Mouse (Mus musculus) mouse embryonic stem cell (cell line): ENCODE data around the gene Olfr1417.

Source experiments
- in situ Hi-C, 2 experiments: fragments of 300-500 bp; cut with MboI; formaldehyde crosslinking; loops; 1 replicate in 1 of 2; 3 replicates in 1 of 2; pipeline ENCODE4 v1.14.3; 2019 to 2020; ENCODE audit warnings: low sequenced_read_pairs in 2 of 2, low pct_unique_long_range_greater_than_20kb in 1 of 2, mixed read lengths in 1 of 2; ENCODE audit not compliant: unreplicated experiment in 1 of 2

Olfr1417 gene

GRCm38 (mm10) chr19:11839119-11839518 is at the start of gene Olfr1417:
Gene Olfr1417 (minus strand): TSS chr19:11839219.
- in situ Hi-C loops: no loop called here

- in situ Hi-C loops: no loop called here
These were observed 47.2 kb upstream of the Olfr1417 start, which contains the start of gene Olfr1420 for GRCm38 (mm10) chr19:11886265-11886664. Gene Olfr1420 (plus strand): TSS chr19:11886565.

GRCm38 (mm10) chr19:11878404-11878803 is 39.4 kb upstream of the Olfr1417 start:
- in situ Hi-C loops: loop anchor here in 1 of 2 experiments (10.0 kb wide), 1 partner anchor 274 kb away; the partner anchor contains the start of gene Ms4a6d

GRCm38 (mm10) chr19:11875006-11875405 is 36.0 kb upstream of the Olfr1417 start, which contains the start of gene Olfr1419:
Gene Olfr1419 (minus strand): TSS chr19:11875106.
- in situ Hi-C loops: loop anchor here in 1 of 2 experiments (10.0 kb wide), 1 partner anchor 270 kb away; the partner anchor contains the start of gene Ms4a6d

GRCm38 (mm10) chr19:11867837-11868236 is 28.8 kb upstream of the Olfr1417 start:
- in situ Hi-C loops: loop anchor here (5.0 to 10.0 kb wide), 2 partner anchors 91 to 93 kb away; partner anchors contain the start of gene Mrpl16 (in 1 of the 2)

DNA sequence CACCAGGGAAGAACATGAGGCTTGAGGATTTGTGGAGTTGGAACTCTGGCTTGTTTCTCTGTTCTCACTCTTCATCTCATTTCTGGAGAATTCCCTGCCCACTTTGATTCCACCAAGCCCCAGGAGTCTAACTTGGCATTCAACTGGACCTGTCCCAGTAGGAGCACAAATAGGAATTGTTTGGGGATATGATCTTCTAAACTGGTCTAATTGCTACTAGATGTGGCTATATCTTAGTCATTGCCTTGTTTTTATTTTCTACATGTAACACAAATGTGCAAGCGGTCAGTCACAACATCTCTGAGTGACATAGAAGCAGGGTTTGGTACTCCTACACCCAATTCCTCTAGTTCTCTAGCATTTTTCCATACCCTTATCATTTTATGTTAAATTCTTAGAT is 21.9 kb upstream of the Olfr1417 start, which contains the start of gene Olfr1418:
Gene Olfr1418, minus strand, starts transcription at position 101 of the 400 bp plus-strand sequence.
- in situ Hi-C loops: loop anchor here in 1 of 2 experiments (10.0 kb wide), 1 partner anchor 86 kb away; the partner anchor contains the start of gene Mrpl16

DNA sequence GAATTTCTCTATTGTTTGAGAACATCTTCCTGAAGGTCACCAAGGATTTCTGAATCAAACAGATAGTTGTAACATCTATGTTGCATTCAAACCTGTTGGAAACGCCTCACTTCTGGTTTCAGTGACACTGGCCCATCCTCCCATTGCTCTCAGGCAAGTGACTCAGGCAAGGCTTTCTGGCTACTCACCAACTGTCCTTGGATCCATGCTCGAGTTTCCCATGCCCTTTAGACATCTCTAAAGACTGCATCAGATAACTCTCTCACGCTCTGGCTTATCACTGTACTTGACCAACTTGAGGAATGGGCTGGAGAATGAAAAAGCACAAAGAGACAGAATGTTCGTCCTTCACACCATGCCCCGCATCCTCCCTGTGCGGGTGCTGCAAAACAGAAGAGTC is 17.5 kb upstream of the Olfr1417 start:
- in situ Hi-C loops: no loop called here

DNA sequence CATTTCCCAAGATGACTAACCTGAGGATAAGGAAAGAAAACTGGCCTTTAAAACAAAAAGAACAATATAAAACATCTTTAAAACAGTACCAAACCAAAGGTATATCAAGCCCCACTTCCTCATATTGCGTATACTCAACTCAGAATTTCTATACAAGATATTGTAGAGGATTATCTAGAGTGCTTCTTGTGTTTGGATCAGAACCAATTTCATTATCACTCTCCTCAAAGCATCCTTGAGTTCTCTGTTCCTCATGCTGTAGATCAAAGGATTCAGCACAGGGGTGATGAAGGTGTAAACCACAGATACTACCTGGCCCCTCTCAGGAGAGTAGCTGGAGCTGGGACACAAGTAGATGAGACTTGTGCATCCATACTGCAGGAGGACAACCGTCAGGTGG is 15.8 kb upstream of the Olfr1417 start:
- in situ Hi-C loops: no loop called here

DNA sequence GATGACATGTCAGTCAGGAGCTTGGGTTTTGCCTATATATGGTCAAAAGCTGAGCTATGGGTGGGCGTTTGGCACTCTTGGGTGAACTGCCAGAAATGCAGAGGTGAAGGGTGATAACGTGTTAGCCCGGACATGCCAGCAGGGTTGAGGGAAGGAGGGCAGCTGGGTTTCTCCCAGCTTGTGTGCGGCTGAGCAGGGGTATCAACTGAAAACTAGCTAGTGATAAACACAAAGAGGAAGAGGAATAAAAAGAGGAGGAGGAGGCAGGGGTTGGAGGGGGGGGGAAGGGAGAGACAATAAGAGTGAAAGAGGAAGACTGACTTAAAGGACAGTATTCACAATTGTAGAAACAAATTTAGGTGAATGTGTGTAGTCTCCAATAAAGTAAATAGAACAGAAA is 13.6 kb upstream of the Olfr1417 start:
- in situ Hi-C loops: no loop called here

DNA sequence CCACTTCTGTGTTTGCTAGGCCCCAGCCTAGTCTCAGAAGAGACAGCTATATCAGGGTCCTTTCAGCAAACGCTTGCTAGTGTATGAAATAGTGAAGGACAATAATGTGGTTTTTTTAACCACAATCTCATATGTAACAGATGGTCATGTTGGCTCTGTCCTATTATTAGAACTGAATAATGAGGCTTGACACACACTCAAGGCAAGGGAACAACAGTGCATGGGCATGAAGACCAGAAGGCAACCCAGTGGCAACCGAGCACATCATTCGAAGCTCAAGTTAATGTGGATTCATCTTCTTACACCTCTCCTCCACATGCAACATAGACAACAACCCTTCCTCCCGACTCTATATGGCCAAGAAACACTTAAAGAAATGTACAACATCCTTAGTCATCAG is 7.3 kb upstream of the Olfr1417 start:
- in situ Hi-C loops: no loop called here

DNA sequence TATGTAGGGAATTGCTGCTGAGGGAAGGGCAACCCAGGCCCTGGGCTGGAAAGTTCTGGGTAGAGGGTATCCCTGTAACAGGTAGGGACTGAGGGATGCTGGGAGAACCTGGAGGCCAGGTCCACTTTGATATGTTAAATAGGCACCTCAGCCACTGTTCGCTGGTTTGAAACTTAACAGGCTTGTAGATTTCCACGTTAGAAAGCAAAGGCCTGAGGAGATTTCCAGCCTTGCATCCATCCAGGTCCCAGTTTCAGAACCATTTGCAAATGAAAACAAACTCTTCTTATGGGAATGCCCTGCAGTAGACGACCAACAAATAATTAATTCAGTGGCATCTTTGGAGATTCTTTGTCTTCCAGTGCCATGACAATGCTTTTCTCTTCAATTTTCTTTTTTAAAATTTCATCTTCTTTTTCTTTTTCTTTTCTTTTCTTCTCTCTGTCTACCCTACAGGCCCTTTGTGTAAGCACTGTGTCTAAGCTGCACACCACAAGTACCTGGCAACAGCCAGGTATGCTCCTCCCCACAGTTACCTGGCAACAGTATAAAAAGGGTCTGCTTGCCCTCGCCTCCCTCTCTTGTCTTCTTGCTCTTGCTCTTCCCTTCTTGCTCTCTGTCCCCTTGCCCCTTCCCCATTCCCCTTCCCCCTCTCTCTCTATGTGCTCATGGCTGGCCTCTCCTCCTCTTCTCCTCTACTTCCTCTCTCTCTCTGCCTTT is 15.5 kb downstream of the Olfr1417 start:
- in situ Hi-C loops: no loop called here

- in situ Hi-C loops: no loop called here
These were observed 18.8 kb downstream of the Olfr1417 start for GRCm38 (mm10) chr19:11820211-11820610.

DNA sequence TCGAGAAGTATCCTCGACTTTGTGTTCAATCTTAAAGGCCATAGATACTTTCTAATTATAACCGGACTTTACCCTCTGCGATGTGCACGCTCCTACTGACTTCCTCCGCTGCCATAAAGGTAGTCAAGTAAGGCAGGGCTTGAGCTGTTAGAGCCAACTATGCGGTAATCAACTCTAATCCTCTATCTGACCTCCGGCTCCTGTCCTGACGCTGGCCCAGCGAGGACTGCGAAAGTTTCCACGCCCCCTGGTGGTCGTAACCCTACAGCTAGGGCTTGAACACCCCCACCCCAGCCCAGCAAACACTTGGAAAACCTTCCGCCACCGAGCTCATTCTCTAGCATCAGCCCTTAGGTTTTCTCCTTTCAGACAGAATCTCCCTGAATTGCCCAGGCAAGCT is 19.2 kb downstream of the Olfr1417 start:
- in situ Hi-C loops: no loop called here

DNA sequence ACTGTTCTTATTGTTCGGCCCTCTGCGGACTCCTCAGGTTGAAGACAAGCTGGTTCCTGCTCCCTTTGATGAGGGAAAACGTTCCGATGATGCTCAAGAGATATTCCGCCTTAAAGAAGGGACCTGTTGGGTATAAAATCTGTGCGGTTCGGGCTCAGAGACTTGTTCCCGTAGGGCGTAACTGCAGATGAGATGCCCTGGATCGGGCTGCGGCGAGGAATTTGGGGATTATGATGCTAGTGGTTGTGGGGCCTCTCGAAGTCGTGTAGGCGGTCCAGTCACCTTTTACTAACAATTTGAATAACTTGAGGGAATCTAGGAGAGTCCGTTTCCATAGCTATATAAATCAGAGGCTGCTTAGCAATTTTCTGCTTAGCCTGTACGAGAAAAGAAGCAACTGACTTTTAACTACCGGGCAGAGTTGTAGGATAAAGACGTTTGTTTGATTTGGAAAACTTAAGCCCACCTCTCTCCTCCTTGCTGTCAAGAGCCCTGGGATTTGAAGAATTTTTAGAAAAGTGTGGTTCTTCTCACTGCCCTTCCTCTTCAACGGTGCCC is 19.8 kb downstream of the Olfr1417 start, which contains the start of gene Stx3:
Gene Stx3, minus strand, starts transcription at position 261 of the 558 bp plus-strand sequence.
- in situ Hi-C loops: no loop called here

DNA sequence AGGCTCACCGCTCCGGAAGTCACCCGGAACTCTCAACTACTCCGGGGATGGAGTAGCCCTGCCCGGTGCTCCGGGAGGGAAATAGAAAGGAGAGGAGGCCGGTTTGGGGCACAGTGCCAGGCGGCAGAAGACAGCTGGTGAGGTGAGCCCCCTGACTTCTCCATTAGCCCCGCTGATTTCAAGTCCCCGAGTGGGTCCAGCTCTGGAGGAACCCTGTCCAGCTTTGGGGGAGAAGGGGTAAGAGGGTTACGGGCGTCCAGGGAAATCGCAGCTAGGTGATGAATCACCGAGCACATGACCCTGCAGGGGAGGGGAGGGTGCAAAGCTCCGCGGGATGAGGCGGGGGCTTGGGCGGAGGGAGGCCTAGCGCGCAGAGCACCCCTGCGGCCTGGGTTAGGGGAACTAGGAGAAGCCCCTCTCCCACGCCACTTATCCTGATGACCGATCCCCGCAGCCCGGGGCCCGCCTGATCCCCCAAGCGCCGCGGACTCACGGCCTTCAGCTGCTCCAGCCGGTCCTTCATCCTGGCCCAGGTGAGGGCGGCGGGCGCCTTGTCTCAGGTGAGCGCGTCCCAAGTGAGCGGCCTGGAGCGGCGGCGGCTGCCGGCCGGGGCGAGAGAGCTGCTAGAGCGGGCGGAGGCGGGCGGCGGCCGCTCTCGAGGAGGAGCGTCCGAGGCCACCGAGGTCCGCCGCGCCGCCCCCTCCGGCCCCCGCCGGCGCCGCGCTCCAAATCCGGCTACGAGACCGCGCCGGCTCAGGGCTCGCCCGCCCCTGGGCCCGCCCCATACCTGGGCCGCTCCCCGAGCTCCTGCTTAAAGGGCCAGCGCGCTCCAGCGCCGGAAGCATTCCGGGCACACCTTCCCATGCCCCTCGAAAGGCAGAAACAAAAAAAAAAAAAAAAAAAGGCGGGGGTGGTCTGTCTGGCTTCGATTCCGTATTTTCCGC is 20.5 kb downstream of the Olfr1417 start:
- in situ Hi-C loops: no loop called here

GRCm38 (mm10) chr19:11817586-11817985 is 21.4 kb downstream of the Olfr1417 start:
- in situ Hi-C loops: no loop called here

DNA sequence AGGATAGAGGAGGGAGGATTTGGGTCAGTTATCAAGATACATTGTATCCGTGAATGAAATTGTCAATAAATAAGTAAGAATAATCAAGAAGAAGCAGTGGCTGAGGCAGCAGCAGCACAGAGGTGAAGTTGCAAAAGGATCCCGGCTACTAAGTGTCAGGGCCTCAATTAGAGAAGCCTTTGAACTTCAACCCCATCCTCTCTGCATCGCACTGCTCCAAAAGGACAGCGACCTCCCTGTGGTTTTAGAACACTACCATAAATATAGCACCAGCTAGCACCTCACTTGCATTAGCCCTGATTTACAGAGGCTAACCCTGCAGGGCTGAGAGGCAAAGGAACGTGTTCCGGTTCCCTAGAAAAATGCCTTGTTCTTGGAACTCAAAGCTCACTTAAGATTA is 22.3 kb downstream of the Olfr1417 start:
- in situ Hi-C loops: no loop called here

- in situ Hi-C loops: no loop called here
These were observed 24.2 kb downstream of the Olfr1417 start for GRCm38 (mm10) chr19:11814742-11815333.
